Mouse (Mus musculus) midbrain, postnatal 0 days (tissue): ENCODE measurements at regions not wholly inside any gene's neighbourhood (a gene's known extent, or its start where the extent isn't known, plus 50 kb on each side); places are given as distances from the start of the nearest gene placed in this dataset.

Experiments used
- ATAC-seq: fragments of 200-750 bp; cut with Nextera tagmentation; 2 replicates; pipeline ENCODE4 v1.8.0; 2017; ENCODE audit warnings: moderate number of reproducible peaks, mild to moderate bottlenecking, moderate TSS enrichment, moderate library complexity; ENCODE audit not compliant: low FRiP score
- DNase-seq: peaks from one replicate; pipeline ENCODE4 v3.0.0-alpha.2; 2015; ENCODE audit warnings: low spot score
- H3K27ac ChIP-seq: fragments of 300-500 bp; sonication (generic); 2 replicates; pipeline ENCODE4 v1.5.1; 2014; ENCODE audit warnings: low read depth, mild to moderate bottlenecking, low read length, mixed read lengths
- H3K27me3 ChIP-seq: fragments of 300-500 bp; sonication (generic); 2 replicates; pipeline ENCODE4 v1.6.1; 2014; ENCODE audit warnings: low read length, control low read depth, mixed read lengths; ENCODE audit not compliant: insufficient read depth
- H3K36me3 ChIP-seq: fragments of 300-500 bp; sonication (generic); 2 replicates; pipeline ENCODE4 v1.6.1; 2014; ENCODE audit warnings: low read length, control low read depth, mixed read lengths; ENCODE audit not compliant: insufficient read depth
- H3K4me1 ChIP-seq: fragments of 300-500 bp; sonication (generic); 2 replicates; pipeline ENCODE4 v1.6.1; 2014; ENCODE audit warnings: mild to moderate bottlenecking, control low read depth, antibody characterized with exemption, low read length, mixed read lengths; ENCODE audit not compliant: insufficient read depth
- H3K4me2 ChIP-seq: fragments of 300-500 bp; sonication (generic); 2 replicates; pipeline ENCODE4 v1.6.1; 2014; ENCODE audit warnings: low read depth, mild to moderate bottlenecking, low read length, mixed read lengths; ENCODE audit not compliant: poor library complexity, severe bottlenecking
- H3K4me3 ChIP-seq: fragments of 300-500 bp; sonication (generic); 2 replicates; pipeline ENCODE4 v1.5.1; 2014; ENCODE audit warnings: low read depth, mild to moderate bottlenecking, low read length, moderate library complexity
- H3K9ac ChIP-seq: fragments of 300-500 bp; sonication (generic); replicated peaks from 2 replicates; pipeline ENCODE4 v1.6.1; 2014; ENCODE audit warnings: mild to moderate bottlenecking, low read length, moderate library complexity, mixed read lengths; ENCODE audit not compliant: poor library complexity, severe bottlenecking
- H3K9me3 ChIP-seq: fragments of 300-500 bp; sonication (generic); 2 replicates; pipeline ENCODE4 v1.6.1; 2016; ENCODE audit warnings: low read length, control low read depth
- CTCF ChIP-seq: IDR thresholded peaks from 2 replicates; pipeline ENCODE4 v1.5.1; 2016; ENCODE audit warnings: antibody characterized with exemption, mild to moderate bottlenecking
- WGBS: fragments of 180-500 bp; shearing (Covaris S2); extraction: QIAGEN DNeasy Blood & Tissue Kit; methylation state at CpG from one replicate; pipeline ENCODE4 v1.1.7; 2014; 5-methylcytosine and 5-hydroxymethylcytosine counted together

- no peaks in the 10 kb centered on the region for H3K4me1 ChIP-seq
- no peaks in the 10 kb centered on the region for H3K27me3 ChIP-seq
- H3K27ac ChIP-seq: no peak overlapping the region
- no peaks in the 10 kb centered on the region for H3K9me3 ChIP-seq
- no peak overlapping the region for H3K4me2 ChIP-seq
- DNase-seq (no peak), ATAC-seq (no peak)
- WGBS: 82% methylated on average over 9 of the region's 9 CpGs
- TF ChIP-seq CTCF: no peak
- H3K9ac ChIP-seq: no peak overlapping the region
- no peaks in the 10 kb centered on the region for H3K36me3 ChIP-seq
- H3K4me3 ChIP-seq: no peak overlapping the region
Measured at GRCm38 (mm10) chr1:186374009-186374649, 257.0 kb upstream of the Lyplal1 start.

GRCm38 (mm10) chr1:186373386-186373785 is 256.3 kb upstream of the Lyplal1 start:
- H3K27me3 ChIP-seq: no peaks in the 10 kb centered on the region
- no peak overlapping the region for H3K4me3 ChIP-seq
- WGBS: 15% methylated on average over 4 of the region's 4 CpGs
- no peak for ATAC-seq
- no peak for DNase-seq
- no peaks in the 10 kb centered on the region for H3K9me3 ChIP-seq
- no peak overlapping the region for H3K4me2 ChIP-seq
- no peak overlapping the region for H3K27ac ChIP-seq
- H3K4me1 ChIP-seq: no peaks in the 10 kb centered on the region
- H3K9ac ChIP-seq: no peak overlapping the region
- TF ChIP-seq CTCF: no peak
- H3K36me3 ChIP-seq: no peaks in the 10 kb centered on the region

- Histone ChIP-seq H3K4me2 (no peak overlapping the region), H3K9ac (no peak overlapping the region), H3K4me3 (no peak overlapping the region), H3K27me3 (no peaks in the 10 kb centered on the region), H3K9me3 (no peaks in the 10 kb centered on the region), H3K4me1 (no peaks in the 10 kb centered on the region), H3K36me3 (no peaks in the 10 kb centered on the region), H3K27ac (no peak overlapping the region)
- ATAC-seq (peak; percentile 38; the same call in 1 of the 2 replicates), DNase-seq (no peak)
- whole genome bisulfite sequencing: 92% methylated on average over 2 of the region's 2 CpGs
- TF ChIP-seq CTCF: no peak
Measured at GRCm38 (mm10) chr1:186372770-186373353, 255.8 kb upstream of the Lyplal1 start.

GRCm38 (mm10) chr1:186363356-186363755 is 246.2 kb upstream of the Lyplal1 start:
- TF ChIP-seq CTCF: no peak
- no peak overlapping the region for H3K27ac ChIP-seq
- H3K4me3 ChIP-seq: no peak overlapping the region
- no peaks in the 10 kb centered on the region for H3K27me3 ChIP-seq
- H3K4me1 ChIP-seq: no peaks in the 10 kb centered on the region
- DNase-seq (no peak), ATAC-seq (no peak)
- H3K4me2 ChIP-seq: no peak overlapping the region
- H3K9ac ChIP-seq: no peak overlapping the region
- no peaks in the 10 kb centered on the region for H3K9me3 ChIP-seq
- no peaks in the 10 kb centered on the region for H3K36me3 ChIP-seq
- 82% methylated on average over 4 of the region's 4 CpGs for WGBS

- H3K4me3 ChIP-seq: no peak overlapping the region
- no peak for TF ChIP-seq CTCF
- no peak overlapping the region for H3K9ac ChIP-seq
- H3K4me1 ChIP-seq: no peaks in the 10 kb centered on the region
- no peaks in the 10 kb centered on the region for H3K9me3 ChIP-seq
- no peak for ATAC-seq
- no peaks in the 10 kb centered on the region for H3K36me3 ChIP-seq
- H3K4me2 ChIP-seq: no peak overlapping the region
- no peak overlapping the region for H3K27ac ChIP-seq
- DNase-seq: peak; percentile 20
- WGBS: 75% methylated on average over 15 of the region's 15 CpGs
- no peaks in the 10 kb centered on the region for H3K27me3 ChIP-seq
Measured at GRCm38 (mm10) chr1:186358011-186358670, 241.0 kb upstream of the Lyplal1 start.

- H3K9me3 ChIP-seq: no peaks in the 10 kb centered on the region
- DNase-seq (no peak), ATAC-seq (no peak)
- no peaks in the 10 kb centered on the region for H3K36me3 ChIP-seq
- H3K4me3 ChIP-seq: no peak overlapping the region
- WGBS: 73% methylated on average over 6 of the region's 6 CpGs
- TF ChIP-seq CTCF: no peak
- H3K4me1 ChIP-seq: no peaks in the 10 kb centered on the region
- no peak overlapping the region for H3K27ac ChIP-seq
- H3K27me3 ChIP-seq: no peaks in the 10 kb centered on the region
- H3K4me2 ChIP-seq: no peak overlapping the region
- no peak overlapping the region for H3K9ac ChIP-seq
Measured at GRCm38 (mm10) chr1:186354742-186355141, 237.6 kb upstream of the Lyplal1 start.
